Comparison of ENCODE assay signal across 7 mouse cellular contexts in the genomic region with DNA sequence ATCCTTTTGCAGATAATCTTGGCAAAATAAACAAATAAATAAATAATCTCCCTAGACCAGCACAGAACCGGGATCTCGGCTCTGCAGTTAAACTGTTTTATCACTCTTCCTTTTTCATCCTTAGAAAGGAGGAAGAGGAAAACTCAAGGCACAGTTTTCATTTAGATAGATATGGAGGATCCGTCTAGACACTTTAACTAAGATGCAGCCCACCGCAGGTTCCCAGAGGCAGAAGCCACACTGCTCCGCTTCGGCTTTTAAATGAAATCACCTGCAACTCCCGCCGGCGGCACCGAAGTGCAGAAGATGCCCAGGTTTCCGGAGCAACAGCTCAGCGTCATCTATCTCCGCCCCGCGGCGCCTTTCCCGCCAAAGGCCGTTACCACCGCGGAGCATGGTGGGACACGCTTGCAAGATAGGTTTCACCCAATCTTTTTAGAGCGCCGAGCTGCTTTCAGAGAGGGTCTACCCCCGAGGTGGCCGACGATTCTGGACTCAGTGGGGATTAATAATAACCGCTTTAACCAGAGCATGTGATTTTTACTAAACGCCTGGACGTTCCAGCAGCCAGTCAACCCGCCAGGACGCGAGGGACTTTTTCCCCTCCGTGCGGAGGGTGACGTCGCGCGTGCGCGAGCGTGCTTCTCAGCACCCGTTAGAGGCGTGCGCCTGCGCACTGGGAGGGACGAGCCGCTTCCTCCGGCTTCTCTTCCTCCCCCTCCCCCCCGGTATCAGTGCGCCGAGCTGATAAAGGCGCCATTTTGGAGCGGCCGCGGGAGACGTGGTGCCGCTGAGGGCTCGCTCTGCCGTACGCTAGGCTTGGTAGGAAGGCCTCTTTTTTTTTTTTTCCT. TPM values are rescaled to one million over a fixed set of nuclear protein-coding genes. Genes with fewer than 3 reads are reported as not detected.
DNase-seq lines count a peak whose midpoint lies in the region; ATAC-seq lines count a peak whose summit lies in the region.

A gene (plus strand): TSS at position 430 of the 851 bp plus-strand sequence.

- under 1% methylated on average over 55 of the region's 60 CpGs for WGBS in intestine, embryonic 15.5 days
- under 1% methylated on average over 60 of the region's 60 CpGs for WGBS in midbrain, embryonic 10.5 days

- H3K9ac ChIP-seq in intestine, embryonic 15.5 days = peak within 1 kb of the TSS; percentile 100

- peak within 1 kb of the TSS; percentile 100 for H3K27ac ChIP-seq in intestine, embryonic 15.5 days
- H3K27ac ChIP-seq in midbrain, embryonic 10.5 days (replicated peaks) = peak within 1 kb of the TSS; percentile 100

- peak within 1 kb of the TSS; percentile 99 for H3K4me3 ChIP-seq in intestine, embryonic 15.5 days (replicated peaks)
- peak within 1 kb of the TSS; percentile 94 for H3K4me3 ChIP-seq in midbrain, embryonic 10.5 days

- H3K36me3 ChIP-seq in intestine, embryonic 15.5 days = no peaks in the 10 kb centered on the region
- peaks cover 49% of the 10 kb centered on the region for H3K36me3 ChIP-seq in midbrain, embryonic 10.5 days

- peak; percentile 99 for DNase-seq in adrenal gland, adult 2 months
- DNase-seq in embryo, embryonic 11.5 days (ENCODE audit: low read depth, low spot score) = peak; percentile 99
- peak; percentile 97 for DNase-seq in gastrocnemius, postnatal 36 days
- DNase-seq in left cerebral cortex, postnatal 25 days (ENCODE audit: low spot score in 2 of 2) = peak; percentile 98
- DNase-seq in midbrain, embryonic 10.5 days (ENCODE audit: low spot score) = peak; percentile 99
- peak; percentile 99 for DNase-seq in right cerebral cortex, postnatal 4 days

- intact Hi-C loops in gastrocnemius, postnatal 36 days (cut with DNase I) = loop anchor here (2.0 kb wide), 1 partner anchor 60 kb away; a partner anchor contains a TSS
- intact Hi-C loops in left cerebral cortex, postnatal 25 days (cut with DNase I) = loop anchor here (1.0 kb wide), 1 partner anchor 60 kb away; a partner anchor contains a TSS

- H3K4me1 ChIP-seq in intestine, embryonic 15.5 days (replicated peaks) = peaks cover 16% of the 10 kb centered on the region
- H3K4me1 ChIP-seq in midbrain, embryonic 10.5 days = peaks cover 44% of the 10 kb centered on the region

- H3K27me3 ChIP-seq in intestine, embryonic 15.5 days (replicated peaks) = no peaks in the 10 kb centered on the region
- H3K27me3 ChIP-seq in midbrain, embryonic 10.5 days (ENCODE audit: low read depth, poor library complexity, severe bottlenecking) = no peaks in the 10 kb centered on the region

- H3K9me3 ChIP-seq in intestine, embryonic 15.5 days = no peaks in the 10 kb centered on the region
- no peaks in the 10 kb centered on the region for H3K9me3 ChIP-seq in midbrain, embryonic 10.5 days (replicated peaks)

- peak; percentile 95 for ATAC-seq in intestine, embryonic 15.5 days

- peak within 1 kb of the TSS; percentile 63 for H3K4me2 ChIP-seq in intestine, embryonic 15.5 days (replicated peaks)

RNA-seq across cellular contexts. Expression of the gene that starts here (rescaled TPM):
- 100 to 1,000 TPM; 179 to 252 TPM for total RNA-seq in adrenal gland, adult 2 months (2021)
- polyA plus RNA-seq in adrenal gland, adult 2 months (2012; rRNA removed) = 210 and 224 TPM in 2 replicates
- 10 to 100 TPM; 54.4 to 60.2 TPM for total RNA-seq in gastrocnemius, postnatal 36 days (2021)
- 237 and 244 TPM in 2 replicates for polyA plus RNA-seq in intestine, embryonic 15.5 days (2015; fragmentation: Nextera tagmentation; extraction: Ambion mirVana)
- total RNA-seq in left cerebral cortex, postnatal 25 days (2021) = 100 to 1,000 TPM; 177 to 190 TPM
- 413 and 417 TPM in 2 replicates for polyA plus RNA-seq in midbrain, embryonic 10.5 days (2016; fragmentation: Nextera tagmentation; extraction: Ambion mirVana)

Comparison
In these comparisons a context has a peak if more than half of its experiments do, and no peak if none do; other contexts are left out.
1. Peak in every context shown above with its lines: DNase-seq, ATAC-seq, H3K4me3 ChIP-seq and H3K27ac ChIP-seq.